8 mouse cellular contexts compared by ENCODE assay signal in the genomic region with DNA sequence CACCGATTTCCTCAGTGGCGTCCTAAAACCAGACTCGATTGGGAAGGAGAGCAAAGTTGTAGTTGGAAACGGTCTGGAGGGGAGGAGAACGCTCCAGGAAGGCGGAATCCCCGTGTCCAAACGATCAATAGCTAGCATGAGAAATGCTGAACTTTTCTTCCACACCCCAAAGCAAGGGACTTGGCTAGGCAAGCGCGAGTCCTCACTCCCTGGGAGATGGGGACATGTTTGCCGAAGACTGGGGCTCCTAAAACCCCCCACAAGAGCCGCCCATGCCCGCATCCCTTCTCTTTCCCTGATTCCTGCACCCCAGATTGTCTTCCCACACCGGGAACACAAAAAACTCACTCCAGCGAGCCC. TPM values are rescaled to one million over a fixed set of nuclear protein-coding genes. Genes with fewer than 3 reads are reported as not detected.
A peak's percentile ranks its signal among the peaks of the same experiment; 100 is the strongest.
DNase-seq lines count a peak whose midpoint lies in the region; ATAC-seq and TF ChIP-seq lines count a peak whose summit lies in the region.

No protein-coding gene starts in this region.

- no peaks in the 10 kb centered on the region for H3K27me3 ChIP-seq in heart, embryonic 12.5 days (replicated peaks)
- H3K27me3 ChIP-seq in MEL (ENCODE audit: control insufficient read depth in 1 of 2, insufficient read depth in 2 of 2, low read length in 2 of 2), result no peaks in the 10 kb centered on the region; a peak in 1 of 4 replicates
- no peaks in the 10 kb centered on the region for H3K27me3 ChIP-seq in hindbrain, embryonic 10.5 days (ENCODE audit: insufficient read depth, poor library complexity, severe bottlenecking)

- TF ChIP-seq POLR2A in MEL (IDR thresholded peaks at IDR 0.05; ENCODE audit: control insufficient read depth in 1 of 2, insufficient read depth in 1 of 2, low read depth in 1 of 2, low read length in 2 of 2, poor library complexity in 1 of 2), result no peak

- under 1% methylated on average over 15 of the region's 15 CpGs for WGBS in heart, embryonic 12.5 days
- under 1% methylated on average over 15 of the region's 15 CpGs for WGBS in hindbrain, embryonic 10.5 days

- TF ChIP-seq RAD21 in MEL (IDR thresholded peaks at IDR 0.05; ENCODE audit: low read depth, low read length), result no peak

- no peak for DNase-seq in heart, postnatal 10 days
- DNase-seq in MEL (ENCODE audit: low read depth, low spot score), result no peak
- no peak for DNase-seq in hindbrain, embryonic 10.5 days (ENCODE audit: low spot score)
- no peak for DNase-seq in layer of hippocampus, postnatal 10 days (ENCODE audit: low spot score in 2 of 2)
- no peak for DNase-seq in left cerebral cortex, postnatal 25 days (ENCODE audit: low spot score in 2 of 2)
- no peak for DNase-seq in layer of hippocampus, postnatal 14 days (ENCODE audit: low spot score in 2 of 2)

- no peaks in the 10 kb centered on the region for H3K9me3 ChIP-seq in heart, embryonic 12.5 days (replicated peaks)
- no peaks in the 10 kb centered on the region for H3K9me3 ChIP-seq in MEL (replicated peaks; ENCODE audit: insufficient read depth, low read length)
- no peaks in the 10 kb centered on the region for H3K9me3 ChIP-seq in hindbrain, embryonic 10.5 days

- peak overlapping the region; percentile 83 for H3K4me3 ChIP-seq in heart, embryonic 12.5 days
- peak overlapping the region; percentile 85 to 96 for H3K4me3 ChIP-seq in MEL (ENCODE audit: control insufficient read depth in 1 of 2, insufficient read depth in 1 of 2, low read depth in 2 of 2, low read length in 2 of 2)
- H3K4me3 ChIP-seq in hindbrain, embryonic 10.5 days, result peak overlapping the region; percentile 83

- TF ChIP-seq CTCF in MEL (IDR thresholded peaks at IDR 0.05 in 2 of 3, conservative IDR thresholded peaks at IDR 0.05 in 1 of 3; ENCODE audit: control insufficient read depth in 1 of 3, insufficient read depth in 1 of 3, low read depth in 2 of 3, low read length in 3 of 3, poor library complexity in 1 of 3, severe bottlenecking in 1 of 3), result no peak

- peak overlapping the region; percentile 84 for H3K9ac ChIP-seq in heart, embryonic 12.5 days
- H3K9ac ChIP-seq in MEL (ENCODE audit: control insufficient read depth, low read depth, low read length, poor library complexity, severe bottlenecking), result peak overlapping the region; percentile 79

- no peak overlapping the region for H3K27ac ChIP-seq in heart, embryonic 12.5 days (ENCODE audit: poor library complexity, severe bottlenecking)
- H3K27ac ChIP-seq in MEL (ENCODE audit: control insufficient read depth, low read depth, low read length), result no peak overlapping the region
- H3K27ac ChIP-seq in hindbrain, embryonic 10.5 days, result peak overlapping the region; percentile 91

- peaks cover 5% of the 10 kb centered on the region for H3K4me1 ChIP-seq in heart, embryonic 12.5 days (replicated peaks)
- H3K4me1 ChIP-seq in MEL (ENCODE audit: control insufficient read depth in 1 of 2, insufficient read depth in 2 of 2, low read length in 2 of 2), result peaks cover 0 to 7% of the 10 kb centered on the region in 2 experiments; a peak in 2 of 4 replicates
- peaks cover 8% of the 10 kb centered on the region for H3K4me1 ChIP-seq in hindbrain, embryonic 10.5 days (replicated peaks)

- ATAC-seq in heart, embryonic 12.5 days (ENCODE audit: insufficient number of reproducible peaks, low FRiP score), result 0 out of 2 replicates have a peak, but pooled peaks have one; percentile 9
- ATAC-seq in megakaryocyte-erythroid progenitor cell, adult 5-6 weeks (replicated peaks; ENCODE audit: low FRiP score, low TSS enrichment, poor library complexity, severe bottlenecking), result peak; percentile 26

- intact Hi-C loops in heart, postnatal 10 days (cut with DNase I), result loop anchor here (1.0 kb wide), 4 partner anchors 38 to 143 kb away; partner anchors contain the start of gene Atp5j
- intact Hi-C loops in left cerebral cortex, postnatal 25 days (cut with DNase I), result loop anchor here (1.0 to 5.0 kb wide), 4 partner anchors 40 to 263 kb away; partner anchors contain the start of genes Atp5j and Jam2

- no peak for TF ChIP-seq EP300 in MEL (IDR thresholded peaks at IDR 0.05; ENCODE audit: low read depth in 1 of 2, low read length in 2 of 2)

- peak overlapping the region; percentile 77 for H3K4me2 ChIP-seq in heart, embryonic 12.5 days

- peaks cover 8% of the 10 kb centered on the region for H3K79me2 ChIP-seq in MEL (ENCODE audit: control insufficient read depth, insufficient read depth, low read length, poor library complexity)

- H3K36me3 ChIP-seq in heart, embryonic 12.5 days, result peaks cover 19% of the 10 kb centered on the region
- peaks cover 0 to 5% of the 10 kb centered on the region in 2 experiments; a peak in 2 of 4 replicates for H3K36me3 ChIP-seq in MEL (ENCODE audit: control insufficient read depth in 1 of 2, insufficient read depth in 2 of 2, low read length in 2 of 2)
- H3K36me3 ChIP-seq in hindbrain, embryonic 10.5 days, result peaks cover 32% of the 10 kb centered on the region

TF ChIP-seq in MEL, 35 proteins besides CTCF, POLR2A, EP300 and RAD21:
- TF ChIP-seq TAL1 (IDR thresholded peaks at IDR 0.05; ENCODE audit: low read length) (no peak), USF2 (IDR thresholded peaks at IDR 0.05; ENCODE audit: borderline replicate concordance in 1 of 2, insufficient read depth in 1 of 2, low read depth in 1 of 2, low read length in 2 of 2) (no peak), CHD2 (IDR thresholded peaks at IDR 0.05; ENCODE audit: low read length) (no peak), MYB (IDR thresholded peaks at IDR 0.05; ENCODE audit: low read depth, low read length) (no peak), GABPA (IDR thresholded peaks at IDR 0.05; ENCODE audit: low read depth, low read length) (no peak), RCOR1 (IDR thresholded peaks at IDR 0.05; ENCODE audit: low read depth, low read length) (no peak), TBP (IDR thresholded peaks at IDR 0.05; ENCODE audit: low read depth, low read length) (no peak), SMC3 (IDR thresholded peaks at IDR 0.05; ENCODE audit: low read depth, low read length) (no peak), NRF1 (IDR thresholded peaks at IDR 0.05; ENCODE audit: insufficient read depth, low read depth, low read length, poor library complexity, severe bottlenecking) (no peak)

RNA-seq across cellular contexts. Expression of gene Mrpl39, which starts 0.8 kb away (rescaled TPM):
- polyA plus RNA-seq in heart, embryonic 12.5 days (2016; fragmentation: Nextera tagmentation; extraction: Ambion mirVana), result 48.5 and 50.4 TPM in 2 replicates
- 10 to 100 TPM; 35.5 to 37.9 TPM for total RNA-seq in heart, postnatal 10 days (2021)
- 48.6 and 50.9 TPM in 2 replicates for total RNA-seq in MEL (2012; rRNA removed)
- polyA plus RNA-seq in MEL (2012; ENCODE audit: insufficient read depth in 1 of 2, insufficient read length in 2 of 2, low read depth in 1 of 2, low replicate concordance in 2 of 2, missing spikeins in 1 of 2), result 10 to 100 TPM in 1 of 2 experiments, not detected in 1; 48.3 TPM
- 50.3 and 54.4 TPM in 2 replicates for polyA plus RNA-seq in hindbrain, embryonic 10.5 days (2016; fragmentation: Nextera tagmentation; extraction: Ambion mirVana)
- 41.6 and 42.4 TPM in 2 replicates for total RNA-seq in megakaryocyte-erythroid progenitor cell, adult 5-6 weeks (2014; fragmentation: Nextera tagmentation)
- total RNA-seq in megakaryocyte-erythroid progenitor cell, adult 5-6 weeks (2017), result 61.9 and 84.4 TPM in 2 replicates
- 10 to 100 TPM; 18.9 to 21.3 TPM for total RNA-seq in layer of hippocampus, postnatal 10 days (2021)
- 10 to 100 TPM; 19.5 to 19.6 TPM for total RNA-seq in left cerebral cortex, postnatal 25 days (2021)
- 10 to 100 TPM; 21.3 to 22.8 TPM for total RNA-seq in layer of hippocampus, postnatal 14 days (2021)

RNA-seq across cellular contexts. Expression of gene Jam2, which starts 39.1 kb away (rescaled TPM):
- polyA plus RNA-seq in heart, embryonic 12.5 days (2016; fragmentation: Nextera tagmentation; extraction: Ambion mirVana), result 8.3 and 8.6 TPM in 2 replicates
- 10 to 100 TPM; 56.7 to 69.4 TPM for total RNA-seq in heart, postnatal 10 days (2021)
- total RNA-seq in MEL (2012; rRNA removed), result 0.03 and 0.04 TPM in 2 replicates
- polyA plus RNA-seq in MEL (2012; ENCODE audit: insufficient read depth in 1 of 2, insufficient read length in 2 of 2, low read depth in 1 of 2, low replicate concordance in 2 of 2, missing spikeins in 1 of 2), result under 1 TPM in 1 of 2 experiments, not detected in 1; 0.01 TPM
- polyA plus RNA-seq in hindbrain, embryonic 10.5 days (2016; fragmentation: Nextera tagmentation; extraction: Ambion mirVana), result 46.5 and 52.6 TPM in 2 replicates
- total RNA-seq in megakaryocyte-erythroid progenitor cell, adult 5-6 weeks (2014; fragmentation: Nextera tagmentation), result not detected in 2 replicates
- total RNA-seq in megakaryocyte-erythroid progenitor cell, adult 5-6 weeks (2017), result 0.09 TPM in 1 of 2 replicates, not detected in the other
- 10 to 100 TPM; 26.3 to 30.4 TPM for total RNA-seq in layer of hippocampus, postnatal 10 days (2021)
- total RNA-seq in left cerebral cortex, postnatal 25 days (2021), result 10 to 100 TPM; 24.6 to 25.5 TPM
- total RNA-seq in layer of hippocampus, postnatal 14 days (2021), result 10 to 100 TPM; 25.7 to 27.3 TPM

Comparison
In these comparisons a context has a peak if more than half of its experiments do, and no peak if none do; other contexts are left out.
1. RNA of gene Jam2, which starts 39.1 kb away (total RNA-seq): 56.7 to 69.4 TPM in heart, postnatal 10 days, 26.3 to 30.4 TPM in layer of hippocampus, postnatal 10 days, 25.7 to 27.3 TPM in layer of hippocampus, postnatal 14 days and 24.6 to 25.5 TPM in left cerebral cortex, postnatal 25 days; 0.09 TPM in megakaryocyte-erythroid progenitor cell, adult 5-6 weeks and 0.03 to 0.04 TPM in MEL; every median in the first group is over 10 times any median in the second.
2. Peak in every context shown above with its lines, with median percentiles within 50 percentile points of each other: H3K4me3 ChIP-seq.